8 mouse cellular contexts compared by ENCODE assay signal in genomic region chr1:86058856-86059769, GRCm38 (mm10). TPM values are rescaled to one million over a fixed set of nuclear protein-coding genes. Genes with fewer than 3 reads are reported as not detected.
DNase-seq lines count a peak whose midpoint lies in the region; ATAC-seq and TF ChIP-seq lines count a peak whose summit lies in the region.

No protein-coding gene starts in this region.

- 9% methylated on average over 21 of the region's 21 CpGs for WGBS in embryonic facial prominence, embryonic 14.5 days
- 11% methylated on average over 21 of the region's 21 CpGs for WGBS in heart, adult 2 months
- WGBS in limb, embryonic 13.5 days: 11% methylated on average over 21 of the region's 21 CpGs
- WGBS in midbrain, embryonic 16.5 days: 9% methylated on average over 21 of the region's 21 CpGs

- no peaks in the 10 kb centered on the region for H3K36me3 ChIP-seq in embryonic facial prominence, embryonic 14.5 days (ENCODE audit: control insufficient read depth, insufficient read depth, low read length)
- no peaks in the 10 kb centered on the region for H3K36me3 ChIP-seq in heart, adult 2 months (ENCODE audit: control insufficient read depth, insufficient read depth, low read length)
- H3K36me3 ChIP-seq in limb, embryonic 13.5 days: no peaks in the 10 kb centered on the region
- H3K36me3 ChIP-seq in midbrain, embryonic 16.5 days (ENCODE audit: control insufficient read depth, insufficient read depth, low read length): no peaks in the 10 kb centered on the region

- peak; percentile 77; the same call in 1 of the 2 replicates for TF ChIP-seq EP300 in heart, adult 2 months (IDR thresholded peaks at IDR 0.05; ENCODE audit: insufficient read depth, low read depth, low read length)

- H3K27me3 ChIP-seq in embryonic facial prominence, embryonic 14.5 days (replicated peaks; ENCODE audit: control insufficient read depth, insufficient read depth, low read length): no peaks in the 10 kb centered on the region
- no peaks in the 10 kb centered on the region for H3K27me3 ChIP-seq in heart, adult 2 months (ENCODE audit: control insufficient read depth, insufficient read depth, low read length)
- no peaks in the 10 kb centered on the region for H3K27me3 ChIP-seq in limb, embryonic 13.5 days
- no peaks in the 10 kb centered on the region for H3K27me3 ChIP-seq in midbrain, embryonic 16.5 days (ENCODE audit: control insufficient read depth, insufficient read depth, low read depth, low read length)

- ATAC-seq in embryonic facial prominence, embryonic 14.5 days (ENCODE audit: low read depth): peak; percentile 93
- peak; percentile 78 for ATAC-seq in limb, embryonic 13.5 days (ENCODE audit: low FRiP score, low read depth)
- peak; percentile 76 for ATAC-seq in midbrain, embryonic 16.5 days

- peak overlapping the region; percentile 53 for H3K4me2 ChIP-seq in embryonic facial prominence, embryonic 14.5 days (ENCODE audit: low read depth, low read length)
- H3K4me2 ChIP-seq in limb, embryonic 13.5 days (replicated peaks): peak overlapping the region; percentile 63
- H3K4me2 ChIP-seq in midbrain, embryonic 16.5 days (ENCODE audit: low read length): peak overlapping the region; percentile 62

- H3K9me3 ChIP-seq in embryonic facial prominence, embryonic 14.5 days (ENCODE audit: control insufficient read depth, low read length): no peaks in the 10 kb centered on the region
- no peaks in the 10 kb centered on the region for H3K9me3 ChIP-seq in limb, embryonic 13.5 days
- H3K9me3 ChIP-seq in midbrain, embryonic 16.5 days (replicated peaks; ENCODE audit: control insufficient read depth, low read length, poor library complexity, severe bottlenecking): no peaks in the 10 kb centered on the region

- intact Hi-C loops in heart, adult 2 months (cut with DNase I): no loop called here

- H3K79me2 ChIP-seq in heart, adult 2 months (replicated peaks; ENCODE audit: control insufficient read depth, insufficient read depth, low read length): no peaks in the 10 kb centered on the region

- peak overlapping the region; percentile 45 for H3K9ac ChIP-seq in embryonic facial prominence, embryonic 14.5 days (ENCODE audit: low read depth, low read length)
- H3K9ac ChIP-seq in heart, adult 2 months (ENCODE audit: low read depth, low read length): peak overlapping the region; percentile 37
- H3K9ac ChIP-seq in limb, embryonic 13.5 days: peak overlapping the region; percentile 51; the same call in 1 of the 2 replicates
- peak overlapping the region; percentile 55 for H3K9ac ChIP-seq in midbrain, embryonic 16.5 days (ENCODE audit: low read depth, low read length)

- peak; percentile 27; the same call in 1 of the 2 replicates for TF ChIP-seq POLR2A in heart, adult 2 months (IDR thresholded peaks at IDR 0.05; ENCODE audit: insufficient read depth, low read depth, low read length)

- TF ChIP-seq CTCF in heart, adult 2 months (IDR thresholded peaks at IDR 0.05): peak; percentile 96

- no peak overlapping the region for H3K27ac ChIP-seq in embryonic facial prominence, embryonic 14.5 days (replicated peaks; ENCODE audit: low read depth, low read length)
- peak overlapping the region; percentile 47 for H3K27ac ChIP-seq in heart, adult 2 months
- H3K27ac ChIP-seq in limb, embryonic 13.5 days: no peak overlapping the region
- peak overlapping the region; percentile 74 for H3K27ac ChIP-seq in midbrain, embryonic 16.5 days (ENCODE audit: low read length)

- H3K4me3 ChIP-seq in embryonic facial prominence, embryonic 14.5 days (ENCODE audit: low read depth, low read length): peak overlapping the region; percentile 33
- peak overlapping the region; percentile 34 for H3K4me3 ChIP-seq in heart, adult 2 months
- peak overlapping the region; percentile 39 for H3K4me3 ChIP-seq in limb, embryonic 13.5 days
- peak overlapping the region; percentile 39 for H3K4me3 ChIP-seq in midbrain, embryonic 16.5 days (ENCODE audit: low read depth, low read length)

- no peaks in the 10 kb centered on the region for H3K4me1 ChIP-seq in embryonic facial prominence, embryonic 14.5 days (ENCODE audit: control insufficient read depth, insufficient read depth, low read length)
- peaks cover 2% of the 10 kb centered on the region; the same call in 1 of the 2 replicates for H3K4me1 ChIP-seq in heart, adult 2 months (ENCODE audit: control insufficient read depth, insufficient read depth, low read length)
- H3K4me1 ChIP-seq in limb, embryonic 13.5 days: 0 out of 2 replicates have a peak, but pooled peaks cover 7% of the 10 kb centered on the region
- peaks cover 4% of the 10 kb centered on the region for H3K4me1 ChIP-seq in midbrain, embryonic 16.5 days (ENCODE audit: control insufficient read depth, insufficient read depth, low read length)

- DNase-seq in 3T3-L1 (ENCODE audit: low read depth, low spot score): peak; percentile 93
- peak; percentile 69 to 91 for DNase-seq in adrenal gland, postnatal 4 days (ENCODE audit: low spot score in 2 of 2)
- peak; percentile 95 for DNase-seq in embryonic facial prominence, embryonic 14.5 days (ENCODE audit: low spot score)
- DNase-seq in heart, adult 2 months: peak; percentile 90 to 91
- DNase-seq in kidney, adult 8-10 months: peak; percentile 96 to 98
- DNase-seq in spleen, postnatal 10 days (ENCODE audit: low spot score in 2 of 2): peak; percentile 81 to 94

RNA-seq across cellular contexts. Expression of gene Psmd1, which starts 5.1 kb away (rescaled TPM):
- 100 to 1,000 TPM; 113 to 114 TPM for total RNA-seq in adrenal gland, postnatal 4 days (2021)
- polyA plus RNA-seq in embryonic facial prominence, embryonic 14.5 days (2014; fragmentation: Nextera tagmentation; extraction: Ambion mirVana): 159 and 174 TPM in 2 replicates
- 100 to 1,000 TPM in 1 of 2 experiments, 10 to 100 TPM in 1; 91.6 to 104 TPM for total RNA-seq in heart, adult 2 months (2021)
- 65.0 and 102 TPM in 2 replicates for polyA plus RNA-seq in heart, adult 2 months (2012; rRNA removed)
- polyA plus RNA-seq in limb, embryonic 13.5 days (2015; fragmentation: Nextera tagmentation; extraction: Ambion mirVana): 179 TPM in 2 replicates
- 198 TPM in 2 replicates for polyA plus RNA-seq in midbrain, embryonic 16.5 days (2015; fragmentation: Nextera tagmentation; extraction: Ambion mirVana)

RNA-seq across cellular contexts. Expression of gene 2810459M11Rik, which starts 13.4 kb away (rescaled TPM):
- 1 to 10 TPM; 1.0 to 3.4 TPM for total RNA-seq in adrenal gland, postnatal 4 days (2021)
- 0.68 and 1.4 TPM in 2 replicates for polyA plus RNA-seq in embryonic facial prominence, embryonic 14.5 days (2014; fragmentation: Nextera tagmentation; extraction: Ambion mirVana)
- total RNA-seq in heart, adult 2 months (2021): not detected
- 0.06 TPM in 1 of 2 replicates, not detected in the other for polyA plus RNA-seq in heart, adult 2 months (2012; rRNA removed)
- 0.31 and 0.61 TPM in 2 replicates for polyA plus RNA-seq in limb, embryonic 13.5 days (2015; fragmentation: Nextera tagmentation; extraction: Ambion mirVana)
- 6.8 and 10.1 TPM in 2 replicates for polyA plus RNA-seq in midbrain, embryonic 16.5 days (2015; fragmentation: Nextera tagmentation; extraction: Ambion mirVana)

RNA-seq across cellular contexts. Expression of gene Spata3, which starts 42.5 kb away (rescaled TPM):
- total RNA-seq in adrenal gland, postnatal 4 days (2021): not detected
- polyA plus RNA-seq in embryonic facial prominence, embryonic 14.5 days (2014; fragmentation: Nextera tagmentation; extraction: Ambion mirVana): not detected in 2 replicates
- not detected for total RNA-seq in heart, adult 2 months (2021)
- polyA plus RNA-seq in heart, adult 2 months (2012; rRNA removed): 0.67 and 0.80 TPM in 2 replicates
- not detected in 2 replicates for polyA plus RNA-seq in limb, embryonic 13.5 days (2015; fragmentation: Nextera tagmentation; extraction: Ambion mirVana)
- polyA plus RNA-seq in midbrain, embryonic 16.5 days (2015; fragmentation: Nextera tagmentation; extraction: Ambion mirVana): 0.55 and 0.67 TPM in 2 replicates

RNA-seq across cellular contexts. Expression of gene Htr2b, which starts 52.7 kb away (rescaled TPM):
- under 1 TPM; 0.45 to 0.56 TPM for total RNA-seq in adrenal gland, postnatal 4 days (2021)
- polyA plus RNA-seq in embryonic facial prominence, embryonic 14.5 days (2014; fragmentation: Nextera tagmentation; extraction: Ambion mirVana): 1.2 and 2.0 TPM in 2 replicates
- under 1 TPM; 0.50 to 0.61 TPM for total RNA-seq in heart, adult 2 months (2021)
- 0.53 and 0.62 TPM in 2 replicates for polyA plus RNA-seq in heart, adult 2 months (2012; rRNA removed)
- 0.55 and 1.0 TPM in 2 replicates for polyA plus RNA-seq in limb, embryonic 13.5 days (2015; fragmentation: Nextera tagmentation; extraction: Ambion mirVana)
- 0.13 and 0.29 TPM in 2 replicates for polyA plus RNA-seq in midbrain, embryonic 16.5 days (2015; fragmentation: Nextera tagmentation; extraction: Ambion mirVana)

Comparison
In these comparisons a context has a peak if more than half of its experiments do, and no peak if none do; other contexts are left out.
1. H3K27ac ChIP-seq: peak in heart, adult 2 months (single experiment) and midbrain, embryonic 16.5 days (single experiment); none in embryonic facial prominence, embryonic 14.5 days (single experiment) and limb, embryonic 13.5 days (single experiment).
2. Peak in every context shown above with its lines, with median percentiles within 50 percentile points of each other: DNase-seq, ATAC-seq, H3K4me2 ChIP-seq, H3K4me3 ChIP-seq and H3K9ac ChIP-seq.